Mouse (Mus musculus) heart, embryonic 13.5 days (tissue): ENCODE measurements around the gene Plod3. TPM values are rescaled to one million over a fixed set of nuclear protein-coding genes. Genes with fewer than 3 reads are reported as not detected.
A peak's percentile ranks its signal among the peaks of the same experiment; 100 is the strongest.

ENCODE experiments used
- ATAC-seq: fragments of 200-750 bp; cut with Nextera tagmentation; 2 replicates; pipeline ENCODE4 v1.8.0; 2017; ENCODE audit warnings: moderate TSS enrichment; ENCODE audit not compliant: insufficient number of reproducible peaks, low FRiP score, low TSS enrichment; ENCODE audit errors: extremely low read depth
- H3K27ac ChIP-seq: fragments of 300-500 bp; sonication (generic); replicated peaks from 2 replicates; pipeline ENCODE4 v1.5.1; 2015; ENCODE audit warnings: moderate library complexity, mild to moderate bottlenecking, inconsistent platforms
- H3K27me3 ChIP-seq: fragments of 300-500 bp; sonication (generic); replicated peaks from 2 replicates; pipeline ENCODE4 v1.6.1; 2015; ENCODE audit warnings: mild to moderate bottlenecking, inconsistent platforms
- H3K36me3 ChIP-seq: fragments of 300-500 bp; sonication (generic); 2 replicates; pipeline ENCODE4 v1.6.1; 2015; ENCODE audit warnings: mild to moderate bottlenecking, inconsistent platforms
- H3K4me1 ChIP-seq: fragments of 300-500 bp; sonication (generic); 2 replicates; pipeline ENCODE4 v1.6.1; 2015; ENCODE audit warnings: inconsistent platforms
- H3K4me2 ChIP-seq: fragments of 300-500 bp; sonication (generic); 2 replicates; pipeline ENCODE4 v1.6.1; 2015; ENCODE audit warnings: inconsistent platforms, mild to moderate bottlenecking, moderate library complexity
- H3K4me3 ChIP-seq: fragments of 300-500 bp; sonication (generic); 2 replicates; pipeline ENCODE4 v1.5.1; 2015; ENCODE audit warnings: moderate library complexity, mild to moderate bottlenecking, inconsistent platforms
- H3K9ac ChIP-seq: fragments of 300-500 bp; sonication (generic); 2 replicates; pipeline ENCODE4 v1.6.1; 2015; ENCODE audit warnings: inconsistent platforms, mild to moderate bottlenecking, moderate library complexity
- H3K9me3 ChIP-seq: fragments of 300-500 bp; sonication (generic); 2 replicates; pipeline ENCODE4 v1.6.1; 2016; ENCODE audit warnings: inconsistent platforms
- WGBS: fragments of 180-500 bp; shearing (Covaris S2); methylation state at CpG from one replicate; pipeline ENCODE4 v1.1.7; 2015; ENCODE audit warnings: mixed read lengths; 5-methylcytosine and 5-hydroxymethylcytosine counted together
- polyA plus RNA-seq: library from polyadenylated mRNA; unstranded; fragments of >200 nt; fragmentation: Nextera tagmentation; extraction: Ambion mirVana; gene quantifications from 2 replicates; pipeline ENCODE4 v1.2.1, GENCODE M21; 2015

The Plod3 gene
- polyA plus RNA-seq, 1 experiment from 2014 or later, result 45.6 TPM

- H3K27ac ChIP-seq, result peak overlapping the region; percentile 84
- peak overlapping the region; percentile 16; the same call in 1 of the 2 replicates for H3K4me2 ChIP-seq
- H3K9me3 ChIP-seq, result no peaks in the 10 kb centered on the region
- H3K4me3 ChIP-seq, result no peak overlapping the region
- H3K4me1 ChIP-seq, result peaks cover 53% of the 10 kb centered on the region
- peaks cover 37% of the 10 kb centered on the region for H3K36me3 ChIP-seq
- peak; percentile 38; the same call in 1 of the 2 replicates for ATAC-seq
- 0 out of 2 replicates have a peak overlapping the region, but pooled peaks have one; percentile 19 for H3K9ac ChIP-seq
- H3K27me3 ChIP-seq, result no peaks in the 10 kb centered on the region
- WGBS, result 68% methylated on average over 9 of the region's 9 CpGs
Measured at GRCm38 (mm10) chr5:136965210-136965609, 21.6 kb upstream of the Plod3 start.

DNA sequence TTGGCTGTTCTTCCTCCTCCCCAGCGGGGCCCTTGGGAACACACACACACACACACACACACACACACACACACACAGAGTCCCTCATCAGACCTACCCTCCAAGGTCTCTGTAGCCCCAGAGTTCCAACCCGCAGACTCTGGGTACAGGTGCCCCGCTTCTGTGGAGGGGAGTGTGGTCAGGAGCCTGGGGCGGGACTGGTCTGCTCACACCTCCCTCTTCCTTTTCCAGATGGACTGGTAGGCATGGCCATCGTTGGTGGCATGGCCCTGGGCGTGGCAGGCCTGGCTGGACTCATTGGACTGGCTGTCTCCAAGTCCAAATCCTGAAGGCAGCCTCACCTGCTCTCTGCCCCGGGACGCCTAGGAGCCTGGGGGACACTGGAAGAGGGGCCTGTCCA is 21.1 kb upstream of the Plod3 start:
- 84% methylated on average over 8 of the region's 8 CpGs for WGBS

GRCm38 (mm10) chr5:136966331-136966730 is 20.5 kb upstream of the Plod3 start, which contains the start of gene Cldn15:
Gene Cldn15, plus strand, starts transcription at chr5:136966616.
- no peaks in the 10 kb centered on the region for H3K9me3 ChIP-seq
- 48% methylated on average over 6 of the region's 6 CpGs for WGBS
- no peak for ATAC-seq
- peaks cover 37% of the 10 kb centered on the region for H3K36me3 ChIP-seq
- peak within 1 kb of the TSS; percentile 84 for H3K27ac ChIP-seq
- peak within 1 kb of the TSS; percentile 71 for H3K9ac ChIP-seq
- no peaks in the 10 kb centered on the region for H3K27me3 ChIP-seq
- H3K4me3 ChIP-seq, result no peak within 1 kb of the TSS
- peaks cover 51% of the 10 kb centered on the region for H3K4me1 ChIP-seq
- peak within 1 kb of the TSS; percentile 27 for H3K4me2 ChIP-seq

More for the DNA sequence above, 21.1 kb upstream of the Plod3 start:
- Histone ChIP-seq H3K4me2 (peak overlapping the region; percentile 27), H3K36me3 (peaks cover 37% of the 10 kb centered on the region), H3K9ac (peak overlapping the region; percentile 71), H3K27ac (peak overlapping the region; percentile 84), H3K4me1 (peaks cover 53% of the 10 kb centered on the region), H3K9me3 (no peaks in the 10 kb centered on the region), H3K4me3 (no peak overlapping the region), H3K27me3 (no peaks in the 10 kb centered on the region)
- no peak for ATAC-seq

- no peak for ATAC-seq
- no peak overlapping the region for H3K4me2 ChIP-seq
Measured at GRCm38 (mm10) chr5:136966861-136967455, 19.9 kb upstream of the Plod3 start.

DNA sequence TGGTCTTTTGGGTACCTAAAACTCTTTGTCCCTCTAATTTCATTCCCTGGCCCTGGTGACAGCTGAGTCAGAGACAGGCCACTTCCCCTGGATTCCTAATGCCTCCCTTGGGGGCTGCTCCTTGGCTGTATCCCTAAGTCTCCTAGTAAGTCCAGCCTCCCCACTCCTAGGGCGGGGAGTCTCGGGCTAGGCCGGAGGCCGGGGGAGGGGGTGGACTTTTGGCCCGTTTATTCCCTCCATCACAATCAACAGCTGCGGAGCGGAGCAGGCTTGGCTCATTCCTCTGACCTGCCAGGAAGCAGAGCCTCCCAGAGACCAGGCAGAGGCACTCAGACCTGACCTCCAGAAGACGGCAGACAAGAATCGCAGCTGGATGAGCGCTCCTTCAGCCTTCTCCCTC is 19.2 kb upstream of the Plod3 start:
- 51% methylated on average over 10 of the region's 10 CpGs for WGBS
- Histone ChIP-seq H3K4me1 (peaks cover 47% of the 10 kb centered on the region), H3K36me3 (peaks cover 37% of the 10 kb centered on the region), H3K4me3 (no peak overlapping the region), H3K27me3 (no peaks in the 10 kb centered on the region), H3K27ac (peak overlapping the region; percentile 84), H3K9me3 (no peaks in the 10 kb centered on the region), H3K9ac (no peak overlapping the region), H3K4me2 (peak overlapping the region; percentile 13; the same call in 1 of the 2 replicates)
- ATAC-seq, result no peak

More at GRCm38 (mm10) chr5:136966861-136967455, 19.9 kb upstream of the Plod3 start:
- Histone ChIP-seq H3K27me3 (no peaks in the 10 kb centered on the region), H3K4me1 (peaks cover 47% of the 10 kb centered on the region), H3K36me3 (peaks cover 37% of the 10 kb centered on the region), H3K4me3 (no peak overlapping the region), H3K27ac (peak overlapping the region; percentile 84), H3K9ac (peak overlapping the region; percentile 71), H3K9me3 (no peaks in the 10 kb centered on the region)
- WGBS, result 86% methylated on average over 4 of the region's 4 CpGs

GRCm38 (mm10) chr5:136970703-136971102 is 16.1 kb upstream of the Plod3 start:
- Histone ChIP-seq H3K4me1 (peaks cover 19% of the 10 kb centered on the region), H3K4me3 (no peak overlapping the region), H3K4me2 (no peak overlapping the region), H3K36me3 (peaks cover 8% of the 10 kb centered on the region), H3K9ac (no peak overlapping the region), H3K27me3 (no peaks in the 10 kb centered on the region), H3K27ac (no peak overlapping the region), H3K9me3 (no peaks in the 10 kb centered on the region)
- WGBS, result 52% methylated on average over 1 of the region's 1 CpGs
- ATAC-seq, result no peak

DNA sequence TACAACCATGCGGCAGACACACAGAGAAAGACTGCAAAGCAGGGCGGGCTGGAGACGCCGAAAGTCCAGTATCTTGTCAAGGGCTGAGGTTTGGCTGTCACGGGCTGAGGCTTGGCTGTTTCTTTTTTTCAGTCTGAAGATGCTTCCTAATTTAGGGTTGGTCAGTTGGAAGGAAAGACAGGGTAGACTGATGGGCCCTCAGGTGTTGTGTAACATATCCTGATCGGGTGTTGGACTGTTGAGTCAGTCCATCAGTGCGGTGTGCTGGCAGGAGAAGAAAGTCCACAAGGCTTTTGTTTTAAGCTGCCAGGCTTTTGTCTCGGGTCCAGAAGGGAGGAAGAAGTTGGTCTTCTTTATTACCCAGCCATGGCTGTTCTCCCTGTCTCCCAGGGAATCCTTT is 13.1 kb upstream of the Plod3 start:
- 58% methylated on average over 8 of the region's 8 CpGs for WGBS
- ATAC-seq, result no peak
- no peaks in the 10 kb centered on the region for H3K9me3 ChIP-seq
- no peaks in the 10 kb centered on the region for H3K27me3 ChIP-seq
- no peaks in the 10 kb centered on the region for H3K36me3 ChIP-seq
- no peak overlapping the region for H3K4me3 ChIP-seq
- H3K9ac ChIP-seq, result no peak overlapping the region
- H3K4me2 ChIP-seq, result no peak overlapping the region
- no peak overlapping the region for H3K27ac ChIP-seq
- H3K4me1 ChIP-seq, result no peaks in the 10 kb centered on the region

DNA sequence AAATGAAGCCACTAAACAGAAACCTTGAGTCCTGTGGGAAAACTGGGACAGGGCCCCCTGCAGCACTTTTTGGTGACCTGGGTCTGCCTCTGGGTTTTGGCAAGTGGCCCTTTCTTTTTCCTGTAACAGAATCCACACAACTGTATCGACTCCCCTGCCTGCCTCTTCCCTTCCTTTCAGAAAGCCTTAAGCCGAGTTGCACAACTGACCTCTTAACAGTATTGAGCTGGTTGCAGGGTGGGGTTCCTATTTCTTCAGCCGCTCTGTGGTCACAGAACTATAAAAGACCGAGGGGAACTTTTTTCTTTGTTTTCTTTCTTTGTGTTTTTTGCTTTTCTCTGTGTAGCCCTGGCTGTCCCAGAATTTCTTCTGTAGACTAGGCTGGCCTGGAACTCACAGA is 9.1 kb upstream of the Plod3 start:
- H3K4me1 ChIP-seq, result no peaks in the 10 kb centered on the region
- H3K9me3 ChIP-seq, result no peaks in the 10 kb centered on the region
- no peak overlapping the region for H3K4me3 ChIP-seq
- H3K36me3 ChIP-seq, result peaks cover 22% of the 10 kb centered on the region
- no peak overlapping the region for H3K4me2 ChIP-seq
- no peak overlapping the region for H3K27ac ChIP-seq
- 64% methylated on average over 4 of the region's 4 CpGs for WGBS
- no peaks in the 10 kb centered on the region for H3K27me3 ChIP-seq
- no peak overlapping the region for H3K9ac ChIP-seq
- no peak for ATAC-seq

GRCm38 (mm10) chr5:136979762-136980161 is 7.1 kb upstream of the Plod3 start:
- H3K4me3 ChIP-seq, result no peak overlapping the region
- H3K27me3 ChIP-seq, result no peaks in the 10 kb centered on the region
- no peak for ATAC-seq
- H3K9ac ChIP-seq, result no peak overlapping the region
- no peaks in the 10 kb centered on the region for H3K9me3 ChIP-seq
- no peaks in the 10 kb centered on the region for H3K4me1 ChIP-seq
- no peak overlapping the region for H3K4me2 ChIP-seq
- H3K36me3 ChIP-seq, result peaks cover 33% of the 10 kb centered on the region
- WGBS, result 75% methylated on average over 2 of the region's 2 CpGs
- H3K27ac ChIP-seq, result no peak overlapping the region

DNA sequence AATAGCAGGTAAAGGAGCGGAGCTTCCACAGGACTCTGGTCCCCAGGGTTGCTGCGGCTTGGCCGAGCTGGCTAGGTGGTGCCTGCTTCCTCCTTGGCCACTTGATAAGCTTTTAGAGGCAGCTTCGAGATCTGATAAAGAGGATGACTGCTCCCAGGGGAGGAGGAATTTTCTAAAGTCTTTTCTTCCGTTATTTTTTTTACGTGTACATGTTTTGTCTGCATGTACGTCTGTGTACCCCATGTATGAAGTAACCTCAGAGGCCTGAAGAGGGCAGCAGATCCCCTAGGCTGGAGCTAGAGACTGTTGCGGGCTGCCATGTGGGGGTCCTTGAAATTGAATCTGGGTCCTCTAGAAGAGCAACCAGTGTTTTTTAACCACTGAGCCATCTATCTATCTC is 5.8 kb upstream of the Plod3 start:
- Histone ChIP-seq H3K4me2 (no peak overlapping the region), H3K36me3 (peaks cover 34% of the 10 kb centered on the region), H3K9ac (no peak overlapping the region), H3K27ac (no peak overlapping the region), H3K4me1 (peaks cover 5% of the 10 kb centered on the region), H3K4me3 (no peak overlapping the region), H3K9me3 (no peaks in the 10 kb centered on the region), H3K27me3 (no peaks in the 10 kb centered on the region)
- WGBS, result 87% methylated on average over 8 of the region's 8 CpGs
- no peak for ATAC-seq

- Histone ChIP-seq H3K4me1 (peaks cover 9% of the 10 kb centered on the region), H3K27me3 (no peaks in the 10 kb centered on the region), H3K9me3 (no peaks in the 10 kb centered on the region), H3K27ac (no peak overlapping the region), H3K4me3 (no peak overlapping the region), H3K4me2 (no peak overlapping the region), H3K9ac (no peak overlapping the region), H3K36me3 (peaks cover 34% of the 10 kb centered on the region)
- WGBS, result 46% methylated on average over 15 of the region's 16 CpGs
- no peak for ATAC-seq
Measured at GRCm38 (mm10) chr5:136982338-136982930, 4.4 kb upstream of the Plod3 start.

- Histone ChIP-seq H3K4me1 (peaks cover 19% of the 10 kb centered on the region), H3K4me3 (no peak overlapping the region), H3K4me2 (no peak overlapping the region), H3K36me3 (peaks cover 46% of the 10 kb centered on the region), H3K27me3 (no peaks in the 10 kb centered on the region), H3K27ac (no peak overlapping the region), H3K9ac (no peak overlapping the region), H3K9me3 (no peaks in the 10 kb centered on the region)
- ATAC-seq, result no peak
- 44% methylated on average over 14 of the region's 14 CpGs for WGBS
Measured at GRCm38 (mm10) chr5:136984828-136985227, 2.0 kb upstream of the Plod3 start.
